Mouse (Mus musculus) forebrain, embryonic 16.5 days (tissue): ENCODE measurements around the gene Dvl1. TPM values are rescaled to one million over a fixed set of nuclear protein-coding genes. Genes with fewer than 3 reads are reported as not detected.
A peak's percentile ranks its signal among the peaks of the same experiment; 100 is the strongest.

Experiments
- ATAC-seq: fragments of 200-750 bp; cut with Nextera tagmentation; 2 replicates; pipeline ENCODE4 v1.8.0; 2017; ENCODE audit warnings: mild to moderate bottlenecking, moderate library complexity
- H3K27ac ChIP-seq: fragments of 300-500 bp; sonication (generic); 2 replicates; pipeline ENCODE4 v1.5.1; 2014; ENCODE audit warnings: low read length, control low read depth
- H3K27me3 ChIP-seq: fragments of 300-500 bp; sonication (generic); replicated peaks from 2 replicates; pipeline ENCODE4 v1.6.1; 2014; ENCODE audit warnings: low read length; ENCODE audit not compliant: control insufficient read depth, insufficient read depth
- H3K36me3 ChIP-seq: fragments of 300-500 bp; sonication (generic); 2 replicates; pipeline ENCODE4 v1.6.1; 2014; ENCODE audit not compliant: control insufficient read depth, insufficient read depth
- H3K4me1 ChIP-seq: fragments of 300-500 bp; sonication (generic); replicated peaks from 2 replicates; pipeline ENCODE4 v1.6.1; 2014; ENCODE audit warnings: low read length; ENCODE audit not compliant: control insufficient read depth, insufficient read depth
- H3K4me2 ChIP-seq: fragments of 300-500 bp; sonication (generic); 2 replicates; pipeline ENCODE4 v1.6.1; 2014; ENCODE audit warnings: mild to moderate bottlenecking, low read length, control low read depth
- H3K4me3 ChIP-seq: fragments of 300-500 bp; sonication (generic); replicated peaks from 2 replicates; pipeline ENCODE4 v1.5.1; 2014; ENCODE audit warnings: mild to moderate bottlenecking, low read length, control low read depth
- H3K9ac ChIP-seq: fragments of 300-500 bp; sonication (generic); replicated peaks from 2 replicates; pipeline ENCODE4 v1.6.1; 2014; ENCODE audit warnings: low read depth, low read length, control low read depth
- H3K9me3 ChIP-seq: fragments of 300-500 bp; sonication (generic); 2 replicates; pipeline ENCODE4 v1.6.1; 2016; ENCODE audit warnings: low read length; ENCODE audit not compliant: control insufficient read depth
- WGBS: fragments of 180-500 bp; shearing (Covaris S2); extraction: QIAGEN DNeasy Blood & Tissue Kit; methylation state at CpG from one replicate; pipeline ENCODE4 v1.1.7; 2014; 5-methylcytosine and 5-hydroxymethylcytosine counted together
- polyA plus RNA-seq: library from polyadenylated mRNA; unstranded; fragments of >200 nt; fragmentation: Nextera tagmentation; extraction: Ambion mirVana; gene quantifications from 2 replicates; pipeline ENCODE4 v1.2.1, GENCODE M21; 2015

The Dvl1 gene
- polyA plus RNA-seq, 1 experiment from 2014 or later = 10.0 TPM

GRCm38 (mm10) chr4:155821025-155821424, 26.2 kb upstream of the Dvl1 start:
- Histone ChIP-seq H3K36me3 (peaks cover 75% of the 10 kb centered on the region), H3K4me3 (no peak overlapping the region), H3K9me3 (no peaks in the 10 kb centered on the region), H3K4me2 (no peak overlapping the region), H3K27me3 (no peaks in the 10 kb centered on the region), H3K4me1 (no peaks in the 10 kb centered on the region), H3K27ac (no peak overlapping the region), H3K9ac (no peak overlapping the region)
- ATAC-seq = no peak
- 76% methylated on average over 7 of the region's 7 CpGs for WGBS

DNA sequence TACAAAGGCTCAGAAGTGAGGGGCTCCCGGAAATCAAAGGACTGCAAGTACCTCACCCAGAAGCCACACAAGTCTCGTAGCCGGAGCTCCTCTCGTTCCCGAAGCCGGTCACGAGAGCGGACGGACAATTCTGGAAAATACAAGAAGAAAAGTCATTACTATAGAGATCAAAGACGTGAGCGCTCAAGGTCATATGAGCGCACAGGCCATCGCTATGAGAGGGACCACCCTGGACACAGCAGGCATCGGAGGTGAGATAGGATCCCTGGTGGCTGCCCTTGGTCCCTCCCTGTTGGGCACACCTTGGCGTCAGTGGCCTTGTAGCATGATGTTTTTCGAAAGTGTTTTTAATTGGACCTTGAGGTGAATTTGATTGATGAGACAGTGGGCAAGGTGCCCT, 23.8 kb upstream of the Dvl1 start:
- no peaks in the 10 kb centered on the region for H3K27me3 ChIP-seq
- no peak overlapping the region for H3K4me3 ChIP-seq
- H3K4me2 ChIP-seq = no peak overlapping the region
- no peak for ATAC-seq
- no peaks in the 10 kb centered on the region for H3K4me1 ChIP-seq
- no peak overlapping the region for H3K9ac ChIP-seq
- WGBS = 97% methylated on average over 16 of the region's 16 CpGs
- H3K27ac ChIP-seq = no peak overlapping the region
- H3K9me3 ChIP-seq = no peaks in the 10 kb centered on the region
- peaks cover 63% of the 10 kb centered on the region for H3K36me3 ChIP-seq

DNA sequence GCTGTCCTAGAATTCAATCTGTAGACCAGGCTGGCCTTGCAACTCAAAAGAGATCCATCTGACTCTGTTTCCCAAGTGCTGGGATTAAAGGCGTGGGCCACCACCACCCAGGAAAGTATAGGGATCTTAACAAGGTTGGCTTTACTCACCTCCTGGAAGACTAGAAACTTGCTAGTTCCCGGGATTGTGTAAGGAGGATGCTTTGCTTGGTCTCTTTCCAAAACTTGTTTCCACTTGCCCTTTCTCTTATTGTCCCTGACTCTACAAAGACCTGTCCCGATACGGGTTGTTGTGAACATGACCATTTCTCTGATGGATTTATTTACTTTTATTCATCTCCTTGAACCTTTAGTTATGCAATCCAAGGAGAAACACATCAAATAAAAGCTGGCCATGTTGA, 17.3 kb upstream of the Dvl1 start:
- no peak for ATAC-seq
- Histone ChIP-seq H3K4me1 (peaks cover 24% of the 10 kb centered on the region), H3K4me3 (no peak overlapping the region), H3K9me3 (no peaks in the 10 kb centered on the region), H3K9ac (no peak overlapping the region), H3K27ac (no peak overlapping the region), H3K27me3 (no peaks in the 10 kb centered on the region), H3K36me3 (peaks cover 15% of the 10 kb centered on the region), H3K4me2 (no peak overlapping the region)
- 95% methylated on average over 4 of the region's 4 CpGs for WGBS

DNA sequence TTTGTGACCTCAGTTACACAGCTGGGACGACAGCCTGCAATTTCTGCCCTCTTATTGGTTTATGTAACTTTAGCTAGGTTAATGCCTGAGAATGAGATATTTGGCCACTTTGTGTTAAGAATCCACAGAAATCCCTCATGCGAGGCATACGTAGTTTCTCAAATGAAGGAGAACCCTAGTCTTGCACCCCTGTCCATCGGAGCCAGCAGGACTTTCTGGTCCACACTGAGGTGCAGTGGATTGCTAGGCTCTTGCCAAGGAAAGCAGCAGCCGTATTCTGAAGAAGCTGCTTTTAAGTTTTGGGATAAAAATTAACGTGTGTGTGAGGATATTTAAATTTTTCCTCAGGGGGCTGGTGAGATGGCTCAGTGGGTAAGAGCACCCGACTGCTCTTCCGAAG, 16.6 kb upstream of the Dvl1 start:
- H3K4me2 ChIP-seq = peak overlapping the region; percentile 93
- 55% methylated on average over 8 of the region's 8 CpGs for WGBS
- H3K27ac ChIP-seq = 0 out of 2 replicates have a peak overlapping the region, but pooled peaks have one; percentile 6
- no peaks in the 10 kb centered on the region for H3K27me3 ChIP-seq
- peaks cover 9% of the 10 kb centered on the region; the same call in 1 of the 2 replicates for H3K36me3 ChIP-seq
- ATAC-seq = no peak
- H3K9ac ChIP-seq = no peak overlapping the region; the same call in 1 of the 2 replicates
- H3K9me3 ChIP-seq = no peaks in the 10 kb centered on the region
- H3K4me1 ChIP-seq = peaks cover 24% of the 10 kb centered on the region
- peak overlapping the region; percentile 78 for H3K4me3 ChIP-seq

GRCm38 (mm10) chr4:155831205-155831766, 15.9 kb upstream of the Dvl1 start, which contains the start of gene Aurkaip1:
Gene Aurkaip1 (plus strand): TSS chr4:155831272.
- Histone ChIP-seq H3K9ac (peak within 1 kb of the TSS; percentile 86), H3K4me1 (peaks cover 24% of the 10 kb centered on the region), H3K9me3 (no peaks in the 10 kb centered on the region), H3K4me3 (peak within 1 kb of the TSS; percentile 78), H3K36me3 (peaks cover 7% of the 10 kb centered on the region; the same call in 1 of the 2 replicates), H3K4me2 (peak within 1 kb of the TSS; percentile 93), H3K27ac (peak within 1 kb of the TSS; percentile 87), H3K27me3 (no peaks in the 10 kb centered on the region)
- ATAC-seq = peak; percentile 95
- WGBS = under 1% methylated on average over 49 of the region's 49 CpGs

- no peak; the same call in 1 of the 2 replicates for ATAC-seq
- Histone ChIP-seq H3K9ac (peak overlapping the region; percentile 86), H3K4me3 (peak overlapping the region; percentile 78), H3K27ac (peak overlapping the region; percentile 87), H3K4me1 (peaks cover 24% of the 10 kb centered on the region), H3K9me3 (no peaks in the 10 kb centered on the region), H3K36me3 (peaks cover 7% of the 10 kb centered on the region; the same call in 1 of the 2 replicates), H3K4me2 (peak overlapping the region; percentile 93), H3K27me3 (no peaks in the 10 kb centered on the region)
- under 1% methylated on average over 25 of the region's 25 CpGs for WGBS
These were observed 15.4 kb upstream of the Dvl1 start for GRCm38 (mm10) chr4:155831831-155832230.

- peak overlapping the region; percentile 93 for H3K4me2 ChIP-seq
- H3K27me3 ChIP-seq = no peaks in the 10 kb centered on the region
- peak overlapping the region; percentile 78 for H3K4me3 ChIP-seq
- WGBS = 55% methylated on average over 10 of the region's 10 CpGs
- no peak for ATAC-seq
- peaks cover 24% of the 10 kb centered on the region for H3K4me1 ChIP-seq
- no peak overlapping the region for H3K27ac ChIP-seq
- no peaks in the 10 kb centered on the region for H3K9me3 ChIP-seq
- peaks cover 3% of the 10 kb centered on the region; the same call in 1 of the 2 replicates for H3K36me3 ChIP-seq
- H3K9ac ChIP-seq = peak overlapping the region; percentile 86
These were observed 14.9 kb upstream of the Dvl1 start for GRCm38 (mm10) chr4:155832321-155832720.

GRCm38 (mm10) chr4:155833234-155833633, 14.0 kb upstream of the Dvl1 start:
- H3K9ac ChIP-seq = no peak overlapping the region
- H3K36me3 ChIP-seq = no peaks in the 10 kb centered on the region; the same call in 1 of the 2 replicates
- H3K4me2 ChIP-seq = no peak overlapping the region
- no peak for ATAC-seq
- no peak overlapping the region for H3K4me3 ChIP-seq
- no peak overlapping the region for H3K27ac ChIP-seq
- H3K4me1 ChIP-seq = peaks cover 24% of the 10 kb centered on the region
- 86% methylated on average over 4 of the region's 4 CpGs for WGBS
- H3K9me3 ChIP-seq = no peaks in the 10 kb centered on the region
- H3K27me3 ChIP-seq = no peaks in the 10 kb centered on the region

- 35% methylated on average over 2 of the region's 2 CpGs for WGBS
These were observed 13.4 kb upstream of the Dvl1 start for GRCm38 (mm10) chr4:155833836-155834235.

More at GRCm38 (mm10) chr4:155833836-155834235, 13.4 kb upstream of the Dvl1 start:
- no peak for ATAC-seq
- Histone ChIP-seq H3K27ac (peak overlapping the region; percentile 16; the same call in 1 of the 2 replicates), H3K4me1 (peaks cover 24% of the 10 kb centered on the region), H3K4me3 (no peak overlapping the region), H3K27me3 (no peaks in the 10 kb centered on the region), H3K36me3 (no peaks in the 10 kb centered on the region; the same call in 1 of the 2 replicates), H3K9ac (no peak overlapping the region), H3K4me2 (no peak overlapping the region), H3K9me3 (no peaks in the 10 kb centered on the region)
